Mouse (Mus musculus) liver, embryonic 11.5 days (tissue): ENCODE measurements around the gene Olfr17. TPM values are rescaled to one million over a fixed set of nuclear protein-coding genes. Genes with fewer than 3 reads are reported as not detected.
"Not testable (repeated sequence)": the region's sequence is repeated elsewhere in the genome, so short reads cannot be mapped to it uniquely, and the experiment has no call there.

ENCODE experiments used
- ATAC-seq: fragments of 200-750 bp; cut with Nextera tagmentation; replicated peaks from 2 replicates; pipeline ENCODE4 v1.8.0; 2017; ENCODE audit warnings: moderate number of reproducible peaks, mild to moderate bottlenecking, moderate TSS enrichment, moderate library complexity; ENCODE audit not compliant: low FRiP score
- DNase-seq: peaks from one replicate; pipeline ENCODE4 v3.0.0-alpha.2; 2017; ENCODE audit warnings: low spot score
- H3K27ac ChIP-seq: fragments of 300-500 bp; sonication (generic); 2 replicates; pipeline ENCODE4 v1.5.1; 2014; ENCODE audit warnings: mild to moderate bottlenecking, low read depth, low read length, control low read depth
- H3K27me3 ChIP-seq: fragments of 300-500 bp; sonication (generic); replicated peaks from 2 replicates; pipeline ENCODE4 v1.6.1; 2014; ENCODE audit warnings: low read length, mixed read lengths; ENCODE audit not compliant: control insufficient read depth, insufficient read depth
- H3K36me3 ChIP-seq: fragments of 300-500 bp; sonication (generic); 2 replicates; pipeline ENCODE4 v1.6.1; 2014; ENCODE audit warnings: mild to moderate bottlenecking, low read length, moderate library complexity, mixed read lengths; ENCODE audit not compliant: control insufficient read depth, insufficient read depth
- H3K4me1 ChIP-seq: fragments of 300-500 bp; sonication (generic); replicated peaks from 2 replicates; pipeline ENCODE4 v1.6.1; 2014; ENCODE audit warnings: low read length, mixed read lengths; ENCODE audit not compliant: control insufficient read depth, insufficient read depth
- H3K4me2 ChIP-seq: fragments of 300-500 bp; sonication (generic); 2 replicates; pipeline ENCODE4 v1.6.1; 2014; ENCODE audit warnings: mild to moderate bottlenecking, control low read depth, moderate library complexity
- H3K4me3 ChIP-seq: fragments of 300-500 bp; sonication (generic); 2 replicates; pipeline ENCODE4 v1.5.1; 2014; ENCODE audit warnings: low read depth, low read length, control low read depth
- H3K9ac ChIP-seq: fragments of 300-500 bp; sonication (generic); 2 replicates; pipeline ENCODE4 v1.6.1; 2014; ENCODE audit warnings: low read depth, low read length, control low read depth
- H3K9me3 ChIP-seq: fragments of 300-500 bp; sonication (generic); 2 replicates; pipeline ENCODE4 v1.6.1; 2016; ENCODE audit warnings: low read length, inconsistent platforms, mixed read lengths; ENCODE audit not compliant: control insufficient read depth
- WGBS: fragments of 180-500 bp; shearing (Covaris S2); extraction: QIAGEN DNeasy Blood & Tissue Kit; methylation state at CpG from one replicate; pipeline ENCODE4 v1.1.7; 2014; 5-methylcytosine and 5-hydroxymethylcytosine counted together
- polyA plus RNA-seq: library from polyadenylated mRNA; unstranded; fragments of >200 nt; fragmentation: Nextera tagmentation; extraction: Ambion mirVana; gene quantifications from 2 replicates; pipeline ENCODE4 v1.2.1, GENCODE M21; 2014

Olfr17 gene
- not detected in 2 replicates for polyA plus RNA-seq

GRCm38 (mm10) chr7:107092920-107093319, at the start of gene Olfr17:
Gene Olfr17, plus strand, starts transcription at chr7:107093220.
- WGBS, result 45% methylated on average over 1 of the region's 1 CpGs
- H3K4me3 ChIP-seq, result no peak within 1 kb of the TSS
- no peak within 1 kb of the TSS for H3K4me2 ChIP-seq
- H3K36me3 ChIP-seq, result no peaks in the 10 kb centered on the region
- no peak within 1 kb of the TSS for H3K27ac ChIP-seq
- no peaks in the 10 kb centered on the region for H3K4me1 ChIP-seq
- no peaks in the 10 kb centered on the region for H3K9me3 ChIP-seq
- no peak for DNase-seq
- no peaks in the 10 kb centered on the region for H3K27me3 ChIP-seq
- ATAC-seq, result no peak
- H3K9ac ChIP-seq, result no peak within 1 kb of the TSS

GRCm38 (mm10) chr7:107044407-107044806, 48.6 kb upstream of the Olfr17 start:
- Histone ChIP-seq H3K9ac (no peak overlapping the region), H3K9me3 (no peaks in the 10 kb centered on the region), H3K4me2 (no peak overlapping the region), H3K27ac (no peak overlapping the region), H3K4me1 (no peaks in the 10 kb centered on the region), H3K27me3 (no peaks in the 10 kb centered on the region), H3K4me3 (no peak overlapping the region), H3K36me3 (no peaks in the 10 kb centered on the region)
- 32% methylated on average over 1 of the region's 1 CpGs for WGBS
- ATAC-seq (no peak), DNase-seq (no peak)

- Histone ChIP-seq H3K9me3 (no peaks in the 10 kb centered on the region), H3K36me3 (no peaks in the 10 kb centered on the region), H3K4me3 (no peak overlapping the region), H3K4me2 (no peak overlapping the region), H3K9ac (no peak overlapping the region), H3K4me1 (no peaks in the 10 kb centered on the region), H3K27ac (no peak overlapping the region), H3K27me3 (no peaks in the 10 kb centered on the region)
- no peak for ATAC-seq
- DNase-seq, result no peak
- 4% methylated on average over 5 of the region's 5 CpGs for WGBS
Measured at GRCm38 (mm10) chr7:107045833-107046232, 47.2 kb upstream of the Olfr17 start.

GRCm38 (mm10) chr7:107047578-107047977, 45.4 kb upstream of the Olfr17 start:
- 45% methylated on average over 3 of the region's 3 CpGs for WGBS
- DNase-seq, result no peak
- Histone ChIP-seq H3K9ac (no peak overlapping the region), H3K36me3 (no peaks in the 10 kb centered on the region), H3K4me1 (no peaks in the 10 kb centered on the region), H3K4me3 (no peak overlapping the region), H3K4me2 (no peak overlapping the region), H3K9me3 (no peaks in the 10 kb centered on the region), H3K27me3 (no peaks in the 10 kb centered on the region), H3K27ac (no peak overlapping the region)
- ATAC-seq, result no peak

GRCm38 (mm10) chr7:107070681-107071080, 22.3 kb upstream of the Olfr17 start, which contains the start of gene Olfr714:
Gene Olfr714, plus strand, starts transcription at chr7:107070981.
- peaks cover 2% of the 10 kb centered on the region; the same call in 1 of the 2 replicates for H3K9me3 ChIP-seq
- ATAC-seq, result no peak
- WGBS, result 84% methylated on average over 2 of the region's 2 CpGs

GRCm38 (mm10) chr7:107110269-107110668, 17.2 kb downstream of the Olfr17 start, which contains the start of gene Olfr715b:
Gene Olfr715b, minus strand, starts transcription at chr7:107110369.
- not testable (repeated sequence) for H3K9me3 ChIP-seq, H3K9ac ChIP-seq, H3K4me2 ChIP-seq, H3K36me3 ChIP-seq, H3K27me3 ChIP-seq, DNase-seq, ATAC-seq, H3K4me3 ChIP-seq, H3K27ac ChIP-seq, H3K4me1 ChIP-seq
- 80% methylated on average over 1 of the region's 2 CpGs for WGBS

More at GRCm38 (mm10) chr7:107070681-107071080, 22.3 kb upstream of the Olfr17 start, which contains the start of gene Olfr714:
- Histone ChIP-seq H3K27ac (no peak within 1 kb of the TSS), H3K36me3 (no peaks in the 10 kb centered on the region), H3K27me3 (no peaks in the 10 kb centered on the region), H3K9ac (no peak within 1 kb of the TSS), H3K4me3 (no peak within 1 kb of the TSS), H3K4me2 (no peak within 1 kb of the TSS), H3K4me1 (no peaks in the 10 kb centered on the region)
- DNase-seq, result no peak

- WGBS, result 71% methylated on average over 2 of the region's 3 CpGs
Measured at GRCm38 (mm10) chr7:107130983-107131382, 38.0 kb downstream of the Olfr17 start, which contains the start of gene Olfr715. Gene Olfr715, minus strand, starts transcription at chr7:107131083.

GRCm38 (mm10) chr7:107138027-107138426, 45.0 kb downstream of the Olfr17 start, which contains the start of gene Olfr716:
Gene Olfr716, plus strand, starts transcription at chr7:107138327.
- H3K9ac ChIP-seq, H3K27me3 ChIP-seq, H3K9me3 ChIP-seq, ATAC-seq, H3K4me1 ChIP-seq, H3K4me2 ChIP-seq, H3K27ac ChIP-seq, H3K36me3 ChIP-seq, H3K4me3 ChIP-seq, DNase-seq: not testable (repeated sequence)
- 67% methylated on average over 2 of the region's 2 CpGs for WGBS

More at GRCm38 (mm10) chr7:107130983-107131382, 38.0 kb downstream of the Olfr17 start, which contains the start of gene Olfr715:
- H3K4me3 ChIP-seq, H3K4me2 ChIP-seq, H3K36me3 ChIP-seq, H3K27ac ChIP-seq, H3K9ac ChIP-seq, H3K9me3 ChIP-seq, H3K4me1 ChIP-seq, ATAC-seq, H3K27me3 ChIP-seq, DNase-seq: not testable (repeated sequence)
